Mouse (Mus musculus) neural tube, embryonic 13.5 days (tissue): ENCODE measurements around the gene Pik3cd. TPM values are rescaled to one million over a fixed set of nuclear protein-coding genes. Genes with fewer than 3 reads are reported as not detected.

Source experiments
- microRNA-seq: library from miRNA; unstranded; fragments of <30 nt; microRNA quantifications from one replicate; pipeline ENCODE4, GENCODE M21; 2016
- polyA plus RNA-seq: library from polyadenylated mRNA; unstranded; fragments of >200 nt; fragmentation: Nextera tagmentation; extraction: Ambion mirVana; gene quantifications from 2 replicates; pipeline ENCODE4 v1.2.1, GENCODE M21; 2015

Gene Pik3cd
- polyA plus RNA-seq, 1 experiment from 2014 or later: 20.0 TPM

Small RNA genes lying within 50 kb of the gene (microRNA-seq; reads per million reads assigned to microRNA genes)
- not detected for gene Mir7023

Other genes starting within 250 kb of the Pik3cd start
- gene Rbp7, start 247.6 kb downstream of the Pik3cd start, polyA plus RNA-seq: not detected in 2 replicates
- gene Tmem274, start 225.2 kb downstream of the Pik3cd start, polyA plus RNA-seq: not detected in 2 replicates
- 8.7 and 11.0 TPM in 2 replicates for gene Nmnat1, start 217.4 kb downstream of the Pik3cd start, polyA plus RNA-seq
- gene Lzic, start 217.3 kb downstream of the Pik3cd start, polyA plus RNA-seq: 44.7 and 47.7 TPM in 2 replicates
- gene Ctnnbip1, start 184.3 kb downstream of the Pik3cd start, polyA plus RNA-seq: 78.3 and 79.0 TPM in 2 replicates
- 131 and 142 TPM in 2 replicates for gene Clstn1, start 116.1 kb downstream of the Pik3cd start, polyA plus RNA-seq
- 41.1 and 41.4 TPM in 2 replicates for gene Tmem201, start 35.5 kb upstream of the Pik3cd start, polyA plus RNA-seq
- gene Slc25a33, start 71.7 kb upstream of the Pik3cd start, polyA plus RNA-seq: 31.8 and 32.7 TPM in 2 replicates